Mouse (Mus musculus): ENCODE measurements at regions not wholly inside any gene's neighbourhood (a gene's known extent, or its start where the extent isn't known, plus 50 kb on each side); places are given as distances from the start of the nearest gene placed in this dataset.

GRCm38 (mm10) chr6:111664603-111665002 lies 609.0 kb upstream of the Lmcd1 start:
- no peak for TF ChIP-seq CHD2 (IDR thresholded peaks at IDR 0.05; ENCODE audit: low read depth, low read length)
- TF ChIP-seq HCFC1 (IDR thresholded peaks at IDR 0.05; ENCODE audit: borderline replicate concordance, insufficient read depth, low read length): no peak
- no peak for TF ChIP-seq ZNF384 (IDR thresholded peaks at IDR 0.05; ENCODE audit: low read depth, low read length)

Data from ES-E14 (cell line).